Mouse (Mus musculus): Measurements from ENCODE around the gene Sacm1l. TPM values are rescaled to one million over a fixed set of nuclear protein-coding genes. Genes with fewer than 3 reads are reported as not detected.
A peak's percentile ranks its signal among the peaks of the same experiment; 100 is the strongest.

The Sacm1l gene
- polyA plus RNA-seq, 1 experiment: 8.1 TPM

GRCm38 (mm10) chr9:123638668-123639089, 109.1 kb downstream of the Sacm1l start:
- Histone ChIP-seq H3K27me3 (ENCODE audit: control insufficient read depth, insufficient read depth, low read length) (no peaks in the 10 kb centered on the region), H3K4me1 (replicated peaks; ENCODE audit: control insufficient read depth, insufficient read depth, low read length) (no peaks in the 10 kb centered on the region), H3K27ac (ENCODE audit: control insufficient read depth, insufficient read depth, low read length) (no peak overlapping the region), H3K4me3 (ENCODE audit: control insufficient read depth, insufficient read depth, low read length) (no peak overlapping the region), H3K36me3 (ENCODE audit: control insufficient read depth, insufficient read depth, low read length) (no peaks in the 10 kb centered on the region)
- DNase-seq: peak; percentile 32
- TF ChIP-seq POLR2A (IDR thresholded peaks at IDR 0.05; ENCODE audit: control insufficient read depth, extremely low read depth, insufficient read depth, low read length, poor library complexity) (no peak), CTCF (IDR thresholded peaks at IDR 0.05; ENCODE audit: borderline replicate concordance, control insufficient read depth, extremely low read depth, insufficient read depth, low read length, poor library complexity) (no peak)
- 24% methylated on average over 1 of the region's 1 CpGs for WGBS

DNA sequence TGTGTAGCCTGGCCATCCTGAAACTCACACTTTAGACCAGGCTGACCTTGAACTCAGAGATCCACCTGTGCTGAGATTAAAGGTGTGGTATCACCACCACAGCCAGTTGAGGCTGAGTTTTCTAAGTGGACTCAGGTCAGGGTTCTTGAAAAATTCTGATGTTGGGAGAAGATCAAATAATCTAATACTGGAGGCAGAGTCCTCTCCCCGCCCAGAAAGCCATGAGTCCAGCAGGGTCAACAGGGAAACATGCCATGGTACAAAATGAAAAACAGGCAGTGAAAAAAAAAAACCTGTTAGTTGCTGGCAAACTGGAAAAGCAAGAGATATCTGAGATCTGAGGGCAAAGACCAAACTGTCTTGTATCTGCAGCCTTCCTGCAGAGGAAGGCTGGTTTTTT, 110.5 kb downstream of the Sacm1l start:
- WGBS: 90% methylated on average over 1 of the region's 1 CpGs
- no peaks in the 10 kb centered on the region for H3K27me3 ChIP-seq (ENCODE audit: control insufficient read depth, insufficient read depth, low read length)
- H3K36me3 ChIP-seq (ENCODE audit: control insufficient read depth, insufficient read depth, low read length): no peaks in the 10 kb centered on the region
- no peak for DNase-seq
- H3K27ac ChIP-seq (ENCODE audit: control insufficient read depth, insufficient read depth, low read length): no peak overlapping the region
- H3K4me3 ChIP-seq (ENCODE audit: control insufficient read depth, insufficient read depth, low read length): no peak overlapping the region
- H3K4me1 ChIP-seq (replicated peaks; ENCODE audit: control insufficient read depth, insufficient read depth, low read length): no peaks in the 10 kb centered on the region
- TF ChIP-seq CTCF (IDR thresholded peaks at IDR 0.05; ENCODE audit: borderline replicate concordance, control insufficient read depth, extremely low read depth, insufficient read depth, low read length, poor library complexity): no peak
- no peak for TF ChIP-seq POLR2A (IDR thresholded peaks at IDR 0.05; ENCODE audit: control insufficient read depth, extremely low read depth, insufficient read depth, low read length, poor library complexity)

Other genes starting within 250 kb of the Sacm1l start
- 634 and 661 TPM in 2 replicates for gene Lars2, start 162.8 kb upstream of the Sacm1l start, polyA plus RNA-seq (2012; rRNA removed)
- gene Limd1, start 51.1 kb upstream of the Sacm1l start, polyA plus RNA-seq (2012; rRNA removed): 56.4 and 59.1 TPM in 2 replicates
- gene Slc6a20b, start 102.8 kb downstream of the Sacm1l start, polyA plus RNA-seq (2012; rRNA removed): 0.13 and 0.22 TPM in 2 replicates
- 500 and 608 TPM in 2 replicates for gene Ccr9, start 148.7 kb downstream of the Sacm1l start, polyA plus RNA-seq (2012; rRNA removed)
- 7.5 and 8.1 TPM in 2 replicates for gene Slc6a20a, start 149.1 kb downstream of the Sacm1l start, polyA plus RNA-seq (2012; rRNA removed)
- gene Lztfl1, start 187.9 kb downstream of the Sacm1l start, polyA plus RNA-seq (2012; rRNA removed): 11.8 and 12.1 TPM in 2 replicates